Mouse (Mus musculus): ENCODE data around the gene Mipol1. TPM values are rescaled to one million over a fixed set of nuclear protein-coding genes. Genes with fewer than 3 reads are reported as not detected.

Mipol1 gene
- polyA plus RNA-seq, 1 experiment from 2014 or later = 10.7 TPM

DNA sequence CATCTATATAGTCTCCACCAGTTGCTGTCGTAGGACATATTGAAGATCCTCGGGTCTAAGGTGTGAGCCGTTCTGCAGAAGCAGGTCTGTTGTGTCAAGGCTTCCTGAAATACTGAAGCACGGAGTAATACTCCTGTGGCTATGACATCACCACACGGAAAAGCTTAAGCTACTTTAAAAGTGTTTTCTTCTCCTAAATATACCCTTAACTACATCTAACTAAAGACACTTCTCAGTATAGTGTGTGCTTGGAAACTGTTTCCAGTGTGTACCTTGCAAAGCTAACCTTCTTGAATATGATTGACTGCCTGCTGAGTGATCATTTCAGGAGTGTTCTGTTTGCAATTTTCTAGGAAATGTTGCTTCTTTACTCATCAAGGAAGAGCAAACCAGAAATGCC lies 281.3 kb downstream of the Mipol1 start:
- DNase-seq (no peak), ATAC-seq (ENCODE audit: insufficient read depth) (no peak)
- H3K4me3 ChIP-seq (ENCODE audit: low read depth, low read length) = no peak overlapping the region
- no peak for TF ChIP-seq CTCF (IDR thresholded peaks at IDR 0.05; ENCODE audit: low read depth)
- H3K9me3 ChIP-seq (ENCODE audit: low read depth, low read length) = no peaks in the 10 kb centered on the region
- H3K27ac ChIP-seq (ENCODE audit: low read depth) = no peak overlapping the region
- H3K4me2 ChIP-seq = no peak overlapping the region
- no peak overlapping the region for H3K9ac ChIP-seq
- no peaks in the 10 kb centered on the region for H3K36me3 ChIP-seq (ENCODE audit: insufficient read depth)
- WGBS = 67% methylated on average over 5 of the region's 5 CpGs
- H3K27me3 ChIP-seq (ENCODE audit: insufficient read depth, low read length) = no peaks in the 10 kb centered on the region
- no peaks in the 10 kb centered on the region for H3K4me1 ChIP-seq (ENCODE audit: insufficient read depth)

DNA sequence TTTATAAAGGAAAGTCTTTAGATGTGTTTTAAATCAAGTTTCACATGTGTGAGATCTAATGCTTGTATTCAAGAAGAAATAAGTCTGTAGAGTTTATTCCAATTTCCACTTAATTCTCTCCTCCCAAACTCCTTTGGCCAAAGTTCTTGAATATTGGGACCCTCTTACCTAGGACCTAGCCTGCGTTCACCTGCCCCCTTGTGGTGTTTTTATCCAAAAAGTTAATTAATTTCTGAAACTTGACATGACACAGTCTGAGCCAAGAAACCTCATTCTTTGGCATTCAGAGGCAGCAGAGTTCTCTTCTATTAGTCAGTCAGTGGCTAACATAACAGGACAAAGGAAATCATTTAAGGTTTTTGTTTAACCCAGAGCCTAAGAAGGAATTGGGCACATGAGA lies 284.3 kb downstream of the Mipol1 start:
- H3K36me3 ChIP-seq (ENCODE audit: insufficient read depth) = no peaks in the 10 kb centered on the region
- no peaks in the 10 kb centered on the region for H3K4me1 ChIP-seq (ENCODE audit: insufficient read depth)
- DNase-seq = peak; percentile 30
- H3K4me3 ChIP-seq (ENCODE audit: low read depth, low read length) = no peak overlapping the region
- no peak overlapping the region for H3K4me2 ChIP-seq
- peak; percentile 22; the same call in 1 of the 2 replicates for TF ChIP-seq CTCF (IDR thresholded peaks at IDR 0.05; ENCODE audit: low read depth)
- H3K27me3 ChIP-seq (ENCODE audit: insufficient read depth, low read length) = no peaks in the 10 kb centered on the region
- no peaks in the 10 kb centered on the region for H3K9me3 ChIP-seq (ENCODE audit: low read depth, low read length)
- no peak for ATAC-seq (ENCODE audit: insufficient read depth)
- H3K27ac ChIP-seq (ENCODE audit: low read depth) = no peak overlapping the region
- 43% methylated on average over 1 of the region's 1 CpGs for WGBS
- no peak overlapping the region for H3K9ac ChIP-seq

DNA sequence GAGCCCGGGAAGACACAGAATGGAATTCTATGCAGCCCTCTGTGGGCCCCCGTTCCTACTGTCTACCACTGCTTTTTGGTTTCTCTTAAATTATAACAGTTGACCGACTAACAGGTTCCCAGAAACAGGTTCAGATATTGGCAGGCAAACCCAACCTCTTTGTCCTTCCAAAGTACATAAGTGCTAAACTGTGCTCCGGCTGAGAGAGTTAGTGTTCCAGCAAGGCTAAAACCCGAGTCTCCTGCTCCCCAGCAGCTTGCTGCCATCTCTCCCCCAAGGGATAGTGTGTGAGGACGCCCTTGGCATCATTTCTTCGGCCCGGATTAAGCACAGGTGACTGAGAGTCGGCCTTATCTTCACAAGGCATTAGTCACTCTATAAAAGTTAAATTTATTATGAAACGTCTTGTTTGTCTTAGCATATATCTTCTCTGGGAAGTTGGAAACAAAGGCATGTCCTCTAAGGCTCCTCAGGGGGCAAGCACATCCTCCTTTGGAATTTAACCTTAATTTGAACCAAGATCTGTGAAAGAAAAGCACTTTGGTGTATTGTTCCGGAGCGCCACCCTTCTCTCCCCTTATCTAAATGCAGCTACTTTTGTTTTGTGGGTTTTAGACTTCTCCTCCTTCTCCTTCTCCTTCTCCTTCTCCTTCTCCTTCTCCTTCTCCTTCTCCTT lies 285.6 kb downstream of the Mipol1 start:
- TF ChIP-seq CTCF (IDR thresholded peaks at IDR 0.05; ENCODE audit: low read depth) = no peak
- no peak overlapping the region for H3K27ac ChIP-seq (ENCODE audit: low read depth)
- 31% methylated on average over 12 of the region's 12 CpGs for WGBS
- no peaks in the 10 kb centered on the region for H3K36me3 ChIP-seq (ENCODE audit: insufficient read depth)
- no peaks in the 10 kb centered on the region for H3K27me3 ChIP-seq (ENCODE audit: insufficient read depth, low read length)
- H3K4me1 ChIP-seq (ENCODE audit: insufficient read depth) = no peaks in the 10 kb centered on the region
- H3K4me2 ChIP-seq = no peak overlapping the region
- no peak overlapping the region for H3K4me3 ChIP-seq (ENCODE audit: low read depth, low read length)
- no peak overlapping the region for H3K9ac ChIP-seq
- H3K9me3 ChIP-seq (ENCODE audit: low read depth, low read length) = no peaks in the 10 kb centered on the region
- no peak for DNase-seq
- ATAC-seq (ENCODE audit: insufficient read depth) = no peak

DNA sequence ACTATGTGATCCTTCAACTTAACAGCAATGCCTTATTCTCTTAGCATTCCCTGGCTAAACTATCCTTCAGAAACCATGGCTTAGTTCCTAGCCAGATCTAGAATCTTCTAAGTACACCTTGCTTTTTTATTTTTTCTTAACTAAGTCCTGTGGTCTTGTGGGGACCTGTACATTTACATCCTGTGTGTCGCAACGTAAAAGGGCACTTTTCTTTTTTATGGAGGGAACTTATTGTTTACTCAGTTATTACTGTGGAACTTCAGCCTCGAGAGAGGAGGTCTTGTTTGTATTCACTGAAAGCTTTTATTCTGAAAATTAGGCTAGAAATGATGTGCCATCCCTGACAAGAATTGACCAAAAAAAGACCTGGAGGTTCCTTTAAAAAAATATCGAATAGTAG lies 298.1 kb downstream of the Mipol1 start:
- H3K27ac ChIP-seq (ENCODE audit: low read depth) = no peak overlapping the region
- no peak for TF ChIP-seq CTCF (IDR thresholded peaks at IDR 0.05; ENCODE audit: low read depth)
- peaks cover 9% of the 10 kb centered on the region for H3K27me3 ChIP-seq (ENCODE audit: insufficient read depth, low read length)
- no peaks in the 10 kb centered on the region for H3K9me3 ChIP-seq (ENCODE audit: low read depth, low read length)
- DNase-seq (no peak), ATAC-seq (ENCODE audit: insufficient read depth) (no peak)
- no peak overlapping the region for H3K4me3 ChIP-seq (ENCODE audit: low read depth, low read length)
- 50% methylated on average over 4 of the region's 4 CpGs for WGBS
- no peak overlapping the region for H3K9ac ChIP-seq
- H3K36me3 ChIP-seq (ENCODE audit: insufficient read depth) = no peaks in the 10 kb centered on the region
- no peak overlapping the region for H3K4me2 ChIP-seq
- H3K4me1 ChIP-seq (ENCODE audit: insufficient read depth) = no peaks in the 10 kb centered on the region

DNA sequence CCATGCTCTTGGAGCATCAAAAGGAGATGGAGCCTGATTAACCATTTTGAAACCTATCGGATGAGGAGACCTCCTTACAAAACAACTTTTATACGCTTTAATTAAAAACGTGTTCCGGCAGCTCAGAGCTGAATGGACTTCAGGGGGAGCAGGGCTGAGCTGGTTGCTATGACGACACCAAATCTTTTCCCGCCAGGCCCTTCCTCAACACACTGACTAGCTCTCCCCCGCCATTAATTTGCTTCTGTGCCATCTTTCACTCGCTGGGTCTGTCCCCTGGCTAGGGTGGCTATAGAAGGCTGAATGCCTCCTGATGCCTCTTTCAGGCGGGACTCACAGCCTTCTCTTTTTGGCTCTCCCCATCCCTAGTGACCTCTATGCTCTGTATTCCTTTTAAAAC lies 300.2 kb downstream of the Mipol1 start:
- peaks cover 31% of the 10 kb centered on the region for H3K27me3 ChIP-seq (ENCODE audit: insufficient read depth, low read length)
- no peak for ATAC-seq (ENCODE audit: insufficient read depth)
- DNase-seq = peak; percentile 35
- TF ChIP-seq CTCF (IDR thresholded peaks at IDR 0.05; ENCODE audit: low read depth) = no peak
- no peak overlapping the region for H3K9ac ChIP-seq
- no peaks in the 10 kb centered on the region for H3K9me3 ChIP-seq (ENCODE audit: low read depth, low read length)
- 25% methylated on average over 9 of the region's 9 CpGs for WGBS
- H3K4me1 ChIP-seq (ENCODE audit: insufficient read depth) = no peaks in the 10 kb centered on the region; the same call in 1 of the 2 replicates
- H3K4me2 ChIP-seq = no peak overlapping the region
- no peak overlapping the region for H3K27ac ChIP-seq (ENCODE audit: low read depth)
- H3K4me3 ChIP-seq (ENCODE audit: low read depth, low read length) = no peak overlapping the region
- H3K36me3 ChIP-seq (ENCODE audit: insufficient read depth) = no peaks in the 10 kb centered on the region

DNA sequence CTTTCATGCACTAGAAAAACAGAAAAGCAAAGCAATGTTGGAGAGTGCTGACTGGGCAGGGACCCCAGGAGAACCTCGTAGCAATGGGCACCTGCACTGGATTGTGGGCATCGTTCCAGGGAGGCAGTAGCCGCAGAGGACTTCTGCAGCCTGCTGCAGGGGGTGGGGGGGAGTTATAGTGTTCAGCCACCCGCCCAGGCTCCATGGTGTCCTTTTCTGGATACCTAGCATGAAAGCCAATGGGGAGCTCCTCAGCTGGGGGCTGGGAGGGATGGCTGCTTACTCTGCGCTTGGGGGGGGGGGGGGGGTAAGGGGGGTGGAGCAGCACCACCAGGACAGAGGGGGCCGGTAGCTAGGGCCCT lies 304.3 kb downstream of the Mipol1 start:
- peak overlapping the region; percentile 8; the same call in 1 of the 2 replicates for H3K4me3 ChIP-seq (ENCODE audit: low read depth, low read length)
- H3K27ac ChIP-seq (ENCODE audit: low read depth) = peak overlapping the region; percentile 91
- WGBS = under 1% methylated on average over 5 of the region's 6 CpGs
- DNase-seq (peak; percentile 58), ATAC-seq (ENCODE audit: insufficient read depth) (no peak)
- no peaks in the 10 kb centered on the region; the same call in 1 of the 2 replicates for H3K4me1 ChIP-seq (ENCODE audit: insufficient read depth)
- peaks cover 59% of the 10 kb centered on the region for H3K27me3 ChIP-seq (ENCODE audit: insufficient read depth, low read length)
- TF ChIP-seq CTCF (IDR thresholded peaks at IDR 0.05; ENCODE audit: low read depth) = no peak
- peak overlapping the region; percentile 48 for H3K4me2 ChIP-seq
- no peaks in the 10 kb centered on the region for H3K9me3 ChIP-seq (ENCODE audit: low read depth, low read length)
- H3K36me3 ChIP-seq (ENCODE audit: insufficient read depth) = no peaks in the 10 kb centered on the region
- H3K9ac ChIP-seq = peak overlapping the region; percentile 26

DNA sequence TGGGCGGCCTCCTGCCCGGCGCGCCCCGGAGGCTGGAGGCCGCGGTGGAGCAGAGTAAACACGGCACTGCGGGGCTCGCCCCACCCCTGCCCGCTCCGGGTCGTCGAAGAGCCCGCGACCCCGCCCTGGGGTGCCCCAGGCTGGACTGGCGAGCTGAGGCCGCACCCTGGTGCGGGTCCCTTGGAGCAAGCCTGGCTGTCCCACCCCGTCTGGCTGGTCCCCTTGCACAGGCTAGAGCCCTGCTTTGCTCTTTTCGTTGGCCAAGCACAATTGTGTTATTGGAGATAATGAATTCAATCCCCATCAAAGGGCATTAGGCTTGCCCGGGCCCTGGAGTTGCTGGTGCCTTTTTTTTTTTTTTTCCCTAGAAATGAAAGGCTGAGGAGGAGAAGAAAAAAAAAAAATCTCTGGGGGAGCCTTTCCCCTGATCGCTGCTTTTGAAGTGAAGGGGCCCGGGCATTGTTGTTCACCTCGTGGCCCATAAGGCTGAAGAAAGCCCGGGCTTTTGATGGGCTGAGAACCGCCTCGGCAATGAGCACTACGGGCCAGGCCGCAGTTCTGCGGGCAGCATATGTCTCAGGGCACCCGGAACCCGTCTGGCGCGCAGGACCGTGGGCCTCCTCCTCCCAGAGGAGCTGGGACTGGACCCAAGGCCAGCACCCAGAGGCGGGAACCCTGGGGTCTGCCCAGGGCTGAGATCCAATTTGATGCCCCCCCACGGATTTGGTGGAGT lies 304.8 kb downstream of the Mipol1 start:
- H3K9ac ChIP-seq = peak overlapping the region; percentile 38
- ATAC-seq (ENCODE audit: insufficient read depth) (peak; percentile 79), DNase-seq (peak; percentile 46)
- peak overlapping the region; percentile 48 for H3K4me2 ChIP-seq
- no peaks in the 10 kb centered on the region for H3K9me3 ChIP-seq (ENCODE audit: low read depth, low read length)
- under 1% methylated on average over 33 of the region's 39 CpGs for WGBS
- peaks cover 59% of the 10 kb centered on the region for H3K27me3 ChIP-seq (ENCODE audit: insufficient read depth, low read length)
- no peak for TF ChIP-seq CTCF (IDR thresholded peaks at IDR 0.05; ENCODE audit: low read depth)
- peak overlapping the region; percentile 91 for H3K27ac ChIP-seq (ENCODE audit: low read depth)
- no peaks in the 10 kb centered on the region; the same call in 1 of the 2 replicates for H3K4me1 ChIP-seq (ENCODE audit: insufficient read depth)
- peak overlapping the region; percentile 8 for H3K4me3 ChIP-seq (ENCODE audit: low read depth, low read length)
- no peaks in the 10 kb centered on the region for H3K36me3 ChIP-seq (ENCODE audit: insufficient read depth)

Measured in lung, embryonic 14.5 days (tissue).